Mouse (Mus musculus): Measurements from ENCODE around the gene Arhgdig. TPM values are rescaled to one million over a fixed set of nuclear protein-coding genes. Genes with fewer than 3 reads are reported as not detected.

The Arhgdig gene
- polyA plus RNA-seq, 1 experiment = 12.6 TPM

DNA sequence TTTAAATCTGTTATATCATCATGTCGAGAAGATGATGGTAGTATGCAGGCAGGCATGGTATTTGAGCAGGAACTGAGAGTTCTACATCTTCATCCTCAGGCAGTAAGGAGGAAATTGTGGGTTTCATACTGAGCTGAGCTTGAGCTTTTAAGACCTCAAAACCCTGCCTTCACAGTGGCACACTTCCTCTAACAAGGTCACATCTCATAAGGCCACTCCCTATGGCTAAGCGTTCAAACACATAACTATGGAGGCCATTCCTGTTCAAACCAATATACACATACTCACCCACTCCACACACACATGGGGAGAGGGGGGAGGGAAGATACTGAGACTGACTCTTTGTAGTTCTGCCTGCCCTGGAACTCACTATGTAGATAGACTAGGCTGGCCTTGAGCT lies 39.5 kb downstream of the Arhgdig start:
- H3K4me2 ChIP-seq (ENCODE audit: low read depth) = no peak overlapping the region
- peaks cover 46% of the 10 kb centered on the region for H3K79me2 ChIP-seq (ENCODE audit: control insufficient read depth, insufficient read depth)
- no peaks in the 10 kb centered on the region for H3K27me3 ChIP-seq (ENCODE audit: control insufficient read depth, insufficient read depth, insufficient read length)
- TF ChIP-seq MYOD1 (IDR thresholded peaks at IDR 0.05; ENCODE audit: control insufficient read depth in 1 of 3, insufficient read length in 2 of 3, low read depth in 2 of 3) (no peak), E2F4 (IDR thresholded peaks at IDR 0.05; ENCODE audit: insufficient read depth) (no peak)
- H3K36me3 ChIP-seq (ENCODE audit: control insufficient read depth, insufficient read depth) = no peaks in the 10 kb centered on the region
- H3ac ChIP-seq (ENCODE audit: control insufficient read depth, insufficient read length) = no peak overlapping the region
- no peak overlapping the region for H3K4me3 ChIP-seq

DNA sequence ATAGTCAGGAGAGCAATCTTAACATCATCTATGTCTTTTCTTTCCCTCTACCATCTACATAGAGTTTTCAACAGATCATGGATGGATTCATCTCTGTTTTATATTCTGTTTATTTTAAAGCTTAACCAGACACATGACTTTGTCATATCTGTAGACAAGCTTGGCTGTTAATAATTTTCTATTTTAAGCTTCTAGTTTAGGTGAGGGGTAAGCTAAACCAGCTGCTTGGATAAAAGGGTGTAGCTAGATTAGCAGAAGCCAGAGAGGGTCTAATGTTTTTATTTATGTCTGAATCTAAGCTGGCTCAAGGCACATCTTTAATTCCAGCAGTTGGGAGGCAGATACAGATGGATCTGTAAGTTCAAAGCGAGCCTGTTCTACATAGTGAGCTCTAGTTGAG lies 44.9 kb downstream of the Arhgdig start:
- H3K4me2 ChIP-seq (ENCODE audit: low read depth) = no peak overlapping the region
- H3K27me3 ChIP-seq (ENCODE audit: control insufficient read depth, insufficient read depth, insufficient read length) = no peaks in the 10 kb centered on the region
- TF ChIP-seq TCF12 (IDR thresholded peaks at IDR 0.05; ENCODE audit: insufficient read depth, poor library complexity, severe bottlenecking) (no peak), POLR2AphosphoS2 (IDR thresholded peaks at IDR 0.05; ENCODE audit: insufficient read length, low read depth) (no peak), SRF (IDR thresholded peaks at IDR 0.05; ENCODE audit: control insufficient read depth, insufficient read length, low read depth) (no peak), CEBPB (IDR thresholded peaks at IDR 0.05; ENCODE audit: insufficient read depth, poor library complexity, severe bottlenecking) (no peak), MYOD1 (IDR thresholded peaks at IDR 0.05; ENCODE audit: control insufficient read depth in 1 of 3, insufficient read length in 2 of 3, low read depth in 2 of 3) (no peak), USF1 (IDR thresholded peaks at IDR 0.05; ENCODE audit: low read depth) (no peak), MAX (IDR thresholded peaks at IDR 0.05; ENCODE audit: low read depth) (no peak), MYOG (IDR thresholded peaks at IDR 0.05; ENCODE audit: control insufficient read depth in 1 of 3, insufficient read depth in 1 of 3, insufficient read length in 2 of 3, low read depth in 2 of 3) (no peak)
- H3K79me2 ChIP-seq (ENCODE audit: control insufficient read depth, insufficient read depth) = peaks cover 73% of the 10 kb centered on the region
- no peak overlapping the region for H3ac ChIP-seq (ENCODE audit: control insufficient read depth, insufficient read length)
- H3K4me3 ChIP-seq = no peak overlapping the region
- no peaks in the 10 kb centered on the region for H3K36me3 ChIP-seq (ENCODE audit: control insufficient read depth, insufficient read depth)

DNA sequence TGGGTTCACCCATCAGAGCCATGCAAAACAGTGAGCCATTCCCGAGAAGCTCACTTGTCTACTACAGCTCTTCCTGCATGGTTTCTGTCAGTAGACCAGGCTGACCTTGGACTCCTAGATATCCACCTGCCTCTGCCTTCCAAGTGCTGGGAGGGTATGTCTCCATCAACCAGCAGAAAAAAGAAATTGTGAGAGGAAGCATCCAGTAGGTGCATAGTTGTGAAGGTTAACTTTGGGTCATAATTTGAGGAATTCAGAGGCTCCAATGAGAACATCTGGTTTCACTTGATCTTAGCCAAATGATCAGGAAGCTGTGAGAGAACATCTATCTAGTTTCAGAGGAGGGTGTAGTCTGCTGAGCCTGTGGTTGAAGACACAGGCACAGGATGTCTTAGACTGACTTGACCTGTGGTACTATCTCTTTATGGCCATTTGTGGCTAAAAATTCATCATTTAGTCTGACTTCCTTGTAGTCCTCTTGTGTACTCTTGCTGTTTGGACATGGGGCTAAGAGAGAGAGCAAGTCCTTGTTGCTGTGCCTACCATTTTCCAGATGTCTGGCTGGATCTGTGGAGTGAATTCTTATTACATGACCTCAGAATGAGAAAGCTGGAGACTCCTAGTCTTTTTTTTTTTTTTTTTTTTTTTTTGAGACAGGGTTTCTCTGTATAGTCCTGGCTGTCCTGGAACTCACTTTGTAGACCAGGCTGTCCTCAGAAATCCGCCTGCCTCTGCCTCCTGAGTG lies 55.5 kb downstream of the Arhgdig start:
- Histone ChIP-seq H3K36me3 (ENCODE audit: control insufficient read depth, insufficient read depth) (peaks cover 6% of the 10 kb centered on the region), H3K27me3 (ENCODE audit: control insufficient read depth, insufficient read depth, insufficient read length) (no peaks in the 10 kb centered on the region), H3K4me2 (ENCODE audit: low read depth) (no peak overlapping the region), H3K79me2 (ENCODE audit: control insufficient read depth, insufficient read depth) (peaks cover 60% of the 10 kb centered on the region), H3K4me3 (no peak overlapping the region), H3ac (ENCODE audit: control insufficient read depth, insufficient read length) (no peak overlapping the region)
- TF ChIP-seq MYOG (IDR thresholded peaks at IDR 0.05; ENCODE audit: control insufficient read depth in 1 of 3, insufficient read depth in 1 of 3, insufficient read length in 2 of 3, low read depth in 2 of 3) (no peak), TCF3 (IDR thresholded peaks at IDR 0.05; ENCODE audit: insufficient read length, low read depth) (no peak), POLR2A (IDR thresholded peaks at IDR 0.05; ENCODE audit: insufficient read length, low read depth) (no peak), E2F4 (IDR thresholded peaks at IDR 0.05; ENCODE audit: insufficient read depth) (no peak)

Other genes starting within 250 kb of the Arhgdig start
- 7.2 TPM for gene Capn15, start 222.0 kb downstream of the Arhgdig start, polyA plus RNA-seq (2012; fragmentation: generic; extraction: Trizol)
- 19.7 TPM for gene Rab11fip3, start 138.2 kb downstream of the Arhgdig start, polyA plus RNA-seq (2012; fragmentation: generic; extraction: Trizol)
- gene Decr2, start 117.4 kb downstream of the Arhgdig start, polyA plus RNA-seq (2012; fragmentation: generic; extraction: Trizol) = 8.3 TPM
- gene Nme4, start 112.2 kb downstream of the Arhgdig start, polyA plus RNA-seq (2012; fragmentation: generic; extraction: Trizol) = 23.9 TPM
- 1.5 TPM for gene Tmem8, start 94.5 kb downstream of the Arhgdig start, polyA plus RNA-seq (2012; fragmentation: generic; extraction: Trizol)
- 145 TPM for gene Mrpl28, start 84.3 kb downstream of the Arhgdig start, polyA plus RNA-seq (2012; fragmentation: generic; extraction: Trizol)
- 26.5 TPM for gene Axin1, start 69.1 kb downstream of the Arhgdig start, polyA plus RNA-seq (2012; fragmentation: generic; extraction: Trizol)
- 0.05 TPM for gene Pdia2, start 8.7 kb downstream of the Arhgdig start, polyA plus RNA-seq (2012; fragmentation: generic; extraction: Trizol)
- gene Rgs11, start 4.8 kb downstream of the Arhgdig start, polyA plus RNA-seq (2012; fragmentation: generic; extraction: Trizol) = 0.62 TPM
- gene Fam234a, start 36.5 kb upstream of the Arhgdig start, polyA plus RNA-seq (2012; fragmentation: generic; extraction: Trizol) = 65.4 TPM
- gene Luc7l, start 45.1 kb upstream of the Arhgdig start, polyA plus RNA-seq (2012; fragmentation: generic; extraction: Trizol) = 25.1 TPM
- gene Neurl1b, start 207.0 kb upstream of the Arhgdig start, polyA plus RNA-seq (2012; fragmentation: generic; extraction: Trizol) = 0.55 TPM

All from myocyte (in vitro differentiated cells).